Comparison of ENCODE assay signal across 24 mouse cellular contexts in genomic region chr8:67068036-67068721, GRCm38 (mm10).
"Had no signal": no experiment of that assay in that cellular context is flagged by ENCODE, and none has a peak within 500 bp of the region (broad histone marks: within the 10 kb centered on the region; RNA-seq: fewer than 3 reads in every experiment).

No protein-coding gene starts in this region.

- DNase-seq: gastrocnemius, postnatal 14 days; gastrocnemius, postnatal 36 days; heart, adult 11 months; heart, adult 2 months; heart, postnatal 14 days; heart, postnatal 36 days; kidney, adult 11 months; kidney, adult 2 months; kidney, adult 9 months; kidney, postnatal 14 days; kidney, postnatal 4 days had no signal

- H3K4me2 ChIP-seq: heart, embryonic 11.5 days; heart, embryonic 13.5 days; heart, embryonic 15.5 days; hindbrain, embryonic 13.5 days; hindbrain, embryonic 15.5 days; kidney, embryonic 15.5 days; limb, embryonic 12.5 days had no signal

- ATAC-seq: hindbrain, postnatal 0 days; intestine, embryonic 16.5 days had no signal

- H3K4me1 ChIP-seq: heart, embryonic 13.5 days; heart, embryonic 15.5 days; hindbrain, embryonic 13.5 days; hindbrain, embryonic 15.5 days; kidney, embryonic 15.5 days; limb, embryonic 10.5 days; limb, embryonic 12.5 days had no signal

- H3K9ac ChIP-seq: heart, embryonic 13.5 days; heart, embryonic 15.5 days; hindbrain, embryonic 13.5 days; hindbrain, embryonic 15.5 days; kidney, embryonic 15.5 days; limb, embryonic 12.5 days had no signal

- H3K9me3 ChIP-seq: heart, embryonic 15.5 days; hindbrain, embryonic 13.5 days; hindbrain, embryonic 15.5 days; kidney, embryonic 15.5 days; limb, embryonic 10.5 days; limb, embryonic 12.5 days had no signal

- H3K27ac ChIP-seq: heart, adult 2 months; heart, embryonic 13.5 days; heart, embryonic 15.5 days; hindbrain, embryonic 13.5 days; hindbrain, embryonic 15.5 days; hindbrain, postnatal 0 days; kidney, embryonic 15.5 days; kidney, postnatal 0 days; layer of hippocampus, adult 2 months; left cerebral cortex, adult 2 months; limb, embryonic 10.5 days; limb, embryonic 12.5 days had no signal

- H3K36me3 ChIP-seq: heart, embryonic 13.5 days; heart, embryonic 15.5 days; hindbrain, embryonic 13.5 days; hindbrain, embryonic 15.5 days; kidney, embryonic 15.5 days; limb, embryonic 10.5 days; limb, embryonic 12.5 days had no signal

- H3K27me3 ChIP-seq: heart, embryonic 13.5 days; heart, embryonic 15.5 days; hindbrain, embryonic 13.5 days; hindbrain, embryonic 15.5 days; kidney, embryonic 15.5 days; limb, embryonic 12.5 days had no signal

- H3K4me3 ChIP-seq: heart, adult 2 months; heart, embryonic 13.5 days; heart, embryonic 15.5 days; hindbrain, embryonic 13.5 days; hindbrain, embryonic 15.5 days; kidney, embryonic 15.5 days; layer of hippocampus, adult 2 months; left cerebral cortex, adult 2 months; limb, embryonic 10.5 days; limb, embryonic 12.5 days had no signal
